Mouse (Mus musculus): ENCODE measurements around the gene Racgap1. TPM values are rescaled to one million over a fixed set of nuclear protein-coding genes. Genes with fewer than 3 reads are reported as not detected.

Gene Racgap1
- polyA plus RNA-seq (2012; rRNA removed), result 93.4 and 121 TPM in 2 replicates

DNA sequence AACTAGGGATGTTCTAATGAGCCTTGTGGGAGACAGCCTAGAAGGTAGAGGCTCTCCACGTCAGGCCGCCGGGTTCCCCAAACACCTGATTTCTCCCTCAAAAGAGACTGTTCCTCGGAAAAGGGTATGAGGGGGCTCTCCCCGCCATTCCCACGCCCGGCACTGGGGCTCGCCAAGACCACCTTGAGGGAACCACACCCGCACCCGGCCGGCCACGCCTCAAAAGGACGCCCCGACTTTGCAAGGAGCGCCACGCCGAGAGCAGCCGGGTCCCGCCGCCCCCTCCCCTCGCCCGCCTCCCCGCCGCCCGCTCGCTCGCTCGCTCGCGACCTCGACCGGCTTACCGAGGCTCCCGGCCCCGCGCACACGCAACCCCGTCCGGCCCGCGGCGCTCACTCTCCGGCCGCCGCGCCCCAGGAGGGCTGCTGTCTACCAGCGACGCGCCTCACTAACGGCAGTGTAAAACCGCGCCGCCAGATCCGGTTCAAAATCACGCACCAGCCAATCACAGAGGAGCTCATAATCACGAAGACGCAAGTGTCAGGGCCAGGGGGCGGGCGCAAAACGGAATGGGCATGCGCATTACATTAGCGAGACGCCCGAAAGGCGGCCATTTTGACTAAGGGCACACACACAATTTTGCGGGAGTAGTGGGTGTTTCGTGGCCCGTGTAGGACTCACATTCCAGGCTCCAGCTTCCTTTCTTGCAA lies at the start of gene Racgap1:
Racgap1 (minus strand) TSS at position 494 of the 710 bp plus-strand sequence.

DNA sequence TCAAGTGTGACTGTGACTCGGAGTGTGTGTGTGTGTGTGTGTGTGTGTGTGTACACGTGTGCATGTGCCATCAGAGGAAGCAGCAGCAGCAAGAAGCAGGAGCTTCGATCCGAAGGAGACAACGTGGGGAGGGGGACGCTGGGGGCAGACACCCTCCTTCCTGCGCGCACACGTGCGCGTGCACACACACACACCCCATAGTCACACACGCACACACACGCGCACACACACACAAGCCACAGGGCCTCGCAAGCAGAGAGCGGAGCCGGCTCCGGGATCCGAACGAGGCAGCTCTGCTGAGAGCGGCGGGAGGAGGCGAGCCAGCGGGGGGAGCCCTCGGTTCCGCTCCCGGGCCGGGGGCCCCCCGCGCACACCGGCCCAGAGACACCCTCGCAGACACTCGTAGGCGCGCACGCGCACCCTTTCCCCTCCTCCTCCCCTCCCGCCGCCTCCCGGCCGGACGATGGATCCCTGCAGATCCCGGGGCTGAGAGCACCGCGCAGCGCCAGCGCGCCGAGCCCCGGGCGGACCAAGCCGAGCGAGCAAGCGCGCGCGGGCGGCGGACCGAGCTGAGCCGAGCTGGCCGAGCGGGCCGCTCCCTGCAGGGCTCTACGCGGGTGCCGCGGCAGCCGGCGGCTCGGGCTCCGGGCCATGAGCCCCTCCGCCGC lies 18.8 kb upstream of the Racgap1 start, which contains the start of gene Asic1:
Asic1 (plus strand) TSS at position 215 of the 668 bp plus-strand sequence.

DNA sequence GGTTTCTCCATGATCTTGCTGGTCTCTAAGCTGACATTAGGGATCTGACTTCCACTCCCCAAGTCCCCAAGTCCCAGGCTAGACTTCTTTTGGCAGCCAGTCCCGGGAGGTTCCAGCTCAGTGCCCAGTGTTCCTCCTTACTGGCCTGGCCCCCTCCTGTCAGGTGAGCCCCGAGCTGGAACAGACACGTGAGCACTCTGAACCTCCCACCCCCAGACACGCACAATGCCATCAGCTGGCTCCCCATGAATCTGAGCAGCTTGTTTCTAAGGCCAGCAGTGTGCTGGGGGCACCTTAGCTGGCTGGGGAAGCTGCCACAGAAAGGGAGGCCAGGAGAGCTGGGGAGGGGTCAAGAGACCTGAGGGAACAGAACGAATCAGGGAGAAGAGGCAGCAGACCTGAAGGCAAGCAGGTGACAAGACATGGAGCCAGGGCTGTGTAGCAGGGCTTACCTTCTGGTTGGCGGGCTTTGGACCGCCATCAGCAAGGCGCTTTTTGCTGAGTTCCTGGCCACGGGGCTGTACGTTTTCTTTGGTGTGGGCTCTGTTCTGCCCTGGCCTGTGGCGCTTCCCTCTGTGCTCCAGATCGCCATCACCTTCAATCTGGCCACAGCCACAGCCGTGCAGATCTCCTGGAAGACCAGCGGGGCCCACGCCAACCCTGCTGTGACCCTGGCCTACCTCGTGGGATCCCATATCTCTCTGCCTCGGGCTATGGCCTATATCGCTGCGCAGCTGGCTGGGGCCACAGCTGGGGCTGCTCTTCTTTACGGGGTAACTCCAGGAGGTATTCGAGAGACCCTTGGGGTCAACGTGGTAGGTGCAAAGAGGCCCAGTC lies 50.3 kb downstream of the Racgap1 start, which contains the start of gene Aqp6:
Aqp6 (plus strand) TSS at position 415 of the 837 bp plus-strand sequence.

DNA sequence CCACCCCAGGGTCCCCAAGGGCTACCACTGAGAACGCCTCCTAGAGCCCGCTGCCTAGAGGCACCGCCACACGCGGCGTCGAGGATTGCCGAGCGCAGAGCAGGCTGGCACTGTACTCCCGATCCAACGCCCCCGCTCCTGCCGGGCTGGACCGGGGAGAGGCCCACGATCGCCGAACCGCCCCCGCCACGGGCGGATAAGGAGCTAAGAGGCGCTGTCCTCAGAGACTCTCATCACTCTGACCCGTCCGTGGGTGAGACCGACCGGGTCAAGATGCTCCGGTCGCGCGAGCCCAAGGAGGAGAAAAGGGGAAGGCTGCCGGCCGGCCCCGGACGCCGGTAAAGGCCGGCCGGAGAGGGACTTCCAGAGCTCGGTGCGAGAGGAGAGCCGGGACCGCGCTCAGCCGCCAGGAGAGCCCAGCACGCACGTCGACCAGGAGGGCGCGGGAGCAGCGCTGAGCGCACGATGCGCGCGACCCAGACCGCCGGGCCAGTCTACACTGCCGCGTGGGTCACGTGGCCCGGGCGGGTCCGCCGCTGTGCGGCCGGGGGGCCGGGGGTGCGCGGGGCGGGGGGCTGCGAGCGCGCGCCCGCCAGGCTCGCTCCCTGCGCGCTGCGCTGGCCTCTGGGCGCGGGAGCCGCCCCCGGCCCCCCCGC lies 60.9 kb downstream of the Racgap1 start, which contains the start of gene Aqp5:
Aqp5 (plus strand) TSS at position 354 of the 656 bp plus-strand sequence.

DNA sequence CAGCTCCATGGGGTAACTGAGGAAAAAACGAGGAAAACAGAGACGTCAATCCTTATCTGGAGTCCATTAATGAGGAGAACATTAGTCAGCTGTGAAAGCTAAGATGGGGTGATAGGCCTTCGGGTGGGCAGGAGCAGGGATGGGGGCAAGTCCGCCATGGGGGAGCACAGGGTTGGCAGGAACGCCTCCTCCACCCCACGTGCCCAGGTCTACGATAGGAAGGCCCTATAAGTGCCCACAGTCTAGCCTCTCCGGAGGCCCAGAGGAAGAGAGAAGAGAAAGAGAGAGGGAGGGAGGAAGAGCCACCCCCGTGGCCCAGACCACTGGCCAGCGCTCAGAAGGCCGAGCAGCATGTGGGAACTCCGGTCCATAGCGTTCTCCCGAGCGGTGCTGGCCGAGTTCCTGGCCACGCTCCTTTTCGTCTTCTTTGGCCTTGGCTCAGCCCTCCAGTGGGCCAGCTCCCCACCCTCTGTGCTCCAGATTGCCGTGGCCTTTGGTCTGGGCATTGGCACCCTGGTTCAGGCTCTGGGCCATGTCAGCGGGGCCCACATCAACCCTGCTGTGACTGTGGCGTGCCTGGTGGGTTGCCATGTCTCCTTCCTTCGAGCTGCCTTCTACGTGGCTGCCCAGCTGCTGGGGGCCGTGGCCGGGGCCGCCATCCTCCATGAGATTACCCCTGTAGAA lies 72.5 kb downstream of the Racgap1 start, which contains the start of gene Aqp2:
Aqp2 (plus strand) TSS at position 254 of the 684 bp plus-strand sequence.

Other genes starting within 250 kb of the Racgap1 start
- gene Nckap5l, start 193.9 kb downstream of the Racgap1 start, polyA plus RNA-seq (2012; rRNA removed), result 19.7 and 23.8 TPM in 2 replicates
- gene Bcdin3d, start 176.9 kb downstream of the Racgap1 start, polyA plus RNA-seq (2012; rRNA removed), result 13.6 and 15.7 TPM in 2 replicates
- gene Faim2, start 123.5 kb downstream of the Racgap1 start, polyA plus RNA-seq (2012; rRNA removed), result 5.2 and 7.8 TPM in 2 replicates
- not detected in 2 replicates for gene Aqp2, start 72.6 kb downstream of the Racgap1 start, polyA plus RNA-seq (2012; rRNA removed)
- gene Aqp5, start 60.9 kb downstream of the Racgap1 start, polyA plus RNA-seq (2012; rRNA removed), result 0.86 and 1.3 TPM in 2 replicates
- gene Aqp6, start 50.3 kb downstream of the Racgap1 start, polyA plus RNA-seq (2012; rRNA removed), result 2.8 and 4.0 TPM in 2 replicates
- 79.2 and 82.0 TPM in 2 replicates for gene Asic1, start 18.7 kb upstream of the Racgap1 start, polyA plus RNA-seq (2012; rRNA removed)
- 177 and 197 TPM in 2 replicates for gene Smarcd1, start 50.5 kb upstream of the Racgap1 start, polyA plus RNA-seq (2012; rRNA removed)
- not detected in 2 replicates for gene Gm17349, start 53.8 kb upstream of the Racgap1 start, polyA plus RNA-seq (2012; rRNA removed)
- gene Gpd1, start 65.9 kb upstream of the Racgap1 start, polyA plus RNA-seq (2012; rRNA removed), result 3.6 and 4.1 TPM in 2 replicates
- 171 and 183 TPM in 2 replicates for gene Cox14, start 74.0 kb upstream of the Racgap1 start, polyA plus RNA-seq (2012; rRNA removed)
- gene Cers5, start 121.2 kb upstream of the Racgap1 start, polyA plus RNA-seq (2012; rRNA removed), result 62.4 and 67.4 TPM in 2 replicates
- 27.7 and 32.4 TPM in 2 replicates for gene Lima1, start 223.8 kb upstream of the Racgap1 start, polyA plus RNA-seq (2012; rRNA removed)

Measured in central nervous system, embryonic 14 days (tissue).